Mouse (Mus musculus): Measurements from ENCODE around the gene Vmn2r19. TPM values are rescaled to one million over a fixed set of nuclear protein-coding genes. Genes with fewer than 3 reads are reported as not detected.

Vmn2r19 gene
- polyA plus RNA-seq (2012; rRNA removed) (not detected in 2 replicates), polyA plus RNA-seq (2014; fragmentation: Nextera tagmentation; extraction: Ambion mirVana) (not detected in 2 replicates)

DNA sequence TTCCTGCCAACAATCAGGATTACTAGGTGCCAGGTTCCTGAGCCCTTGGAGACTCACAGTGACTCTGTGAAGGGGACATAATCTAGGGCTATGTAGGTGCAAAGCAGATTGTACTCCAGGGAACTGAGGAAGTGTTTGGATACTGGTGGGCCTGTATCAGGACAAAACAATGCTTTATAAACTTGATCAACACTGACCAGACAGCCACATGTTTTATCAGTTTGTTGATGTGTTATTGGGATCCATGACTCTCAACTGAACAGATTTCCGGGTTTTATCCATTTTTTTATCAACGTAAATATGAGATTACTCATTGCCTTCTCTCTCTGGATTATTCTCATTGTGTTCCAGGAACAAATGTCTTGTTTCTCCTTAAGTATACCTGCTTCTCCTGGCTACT lies at the start of gene Vmn2r19:
TSS of gene Vmn2r19 (plus strand) at position 301 of the 400 bp plus-strand sequence.
- no peak for TF ChIP-seq POLR2A (IDR thresholded peaks at IDR 0.05; ENCODE audit: borderline replicate concordance, extremely low read depth, insufficient read depth, insufficient read length)
- H3K4me3 ChIP-seq (replicated peaks; ENCODE audit: low read length): no peak within 1 kb of the TSS
- 85% methylated on average over 2 of the region's 2 CpGs for WGBS

DNA sequence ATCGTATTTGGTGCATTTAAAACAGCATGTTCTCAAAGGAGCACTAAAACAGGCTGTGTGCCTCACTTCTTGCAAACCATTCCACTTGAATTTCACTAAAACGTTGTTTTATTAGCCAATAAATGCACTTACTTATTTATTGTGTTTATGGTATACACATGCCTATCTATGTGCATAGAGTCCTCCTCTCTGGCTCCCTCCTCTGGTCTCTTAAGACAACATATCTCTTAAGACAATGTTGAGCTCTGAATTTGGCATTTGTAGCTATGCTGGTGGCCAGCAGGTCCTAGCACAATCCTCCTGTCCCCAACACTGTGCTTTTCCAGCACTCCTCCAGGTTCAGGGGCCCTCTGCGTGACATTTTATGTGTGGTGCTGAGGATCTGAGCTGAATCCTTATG lies 49.2 kb upstream of the Vmn2r19 start:
- H3K4me3 ChIP-seq (replicated peaks; ENCODE audit: low read length): no peak overlapping the region
- 63% methylated on average over 3 of the region's 3 CpGs for WGBS
- ATAC-seq (ENCODE audit: low FRiP score, low read depth): no peak

More for the DNA sequence above, at the start of gene Vmn2r19:
- Histone ChIP-seq H3K27me3 (ENCODE audit: control insufficient read depth, insufficient read depth, low read length) (no peaks in the 10 kb centered on the region), H3K36me3 (ENCODE audit: control insufficient read depth, insufficient read depth, low read length) (no peaks in the 10 kb centered on the region), H3K4me1 (ENCODE audit: control insufficient read depth, insufficient read depth, low read length) (no peaks in the 10 kb centered on the region), H3K9me3 (ENCODE audit: control insufficient read depth, low read length) (no peaks in the 10 kb centered on the region), H3K4me2 (replicated peaks; ENCODE audit: low read depth, low read length, severe bottlenecking) (no peak within 1 kb of the TSS), H3K9ac (ENCODE audit: low read depth, low read length, severe bottlenecking) (no peak within 1 kb of the TSS), H3K27ac (replicated peaks; ENCODE audit: low read depth, low read length) (no peak within 1 kb of the TSS)
- ATAC-seq (ENCODE audit: low FRiP score, low read depth) (no peak), DNase-seq (ENCODE audit: low spot score) (no peak)

DNA sequence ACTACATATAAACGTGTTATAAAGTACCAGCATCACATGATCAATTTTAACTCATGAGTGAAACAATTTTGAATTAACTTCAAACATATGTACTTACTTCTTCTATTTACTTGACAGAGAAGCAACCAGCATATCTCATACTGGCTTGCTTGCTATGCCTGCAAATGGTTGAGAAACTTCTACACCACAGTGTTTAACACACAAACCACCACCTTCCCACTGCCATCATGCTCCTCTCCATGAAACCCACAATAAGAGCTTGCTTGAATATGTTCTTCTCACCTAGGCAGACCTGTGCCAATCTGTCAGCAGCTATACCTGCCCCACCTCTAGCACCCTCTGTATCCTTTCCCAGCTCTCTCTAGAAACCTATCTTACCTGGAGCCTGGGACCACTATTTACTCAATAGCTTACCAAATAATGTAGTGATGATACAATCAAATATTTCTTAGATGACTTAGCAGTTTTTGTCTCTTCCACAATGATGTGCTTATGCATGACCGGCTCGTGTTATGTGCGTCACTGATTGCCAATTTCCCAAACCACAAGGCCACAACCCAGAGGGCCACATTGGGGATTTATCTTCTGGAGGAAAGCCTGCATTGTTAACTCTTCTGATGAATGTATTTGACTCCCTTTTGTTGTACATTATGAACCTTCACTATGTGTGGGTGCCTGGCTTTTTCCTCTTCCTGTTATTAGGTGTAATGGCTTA lies 48.1 kb upstream of the Vmn2r19 start:
- Histone ChIP-seq H3K4me1 (ENCODE audit: control insufficient read depth, insufficient read depth, low read length) (no peaks in the 10 kb centered on the region), H3K4me2 (replicated peaks; ENCODE audit: low read depth, low read length, severe bottlenecking) (no peak overlapping the region), H3K27ac (replicated peaks; ENCODE audit: low read depth, low read length) (no peak overlapping the region), H3K9me3 (ENCODE audit: control insufficient read depth, low read length) (no peaks in the 10 kb centered on the region), H3K4me3 (replicated peaks; ENCODE audit: low read length) (no peak overlapping the region), H3K36me3 (ENCODE audit: control insufficient read depth, insufficient read depth, low read length) (no peaks in the 10 kb centered on the region), H3K9ac (ENCODE audit: low read depth, low read length, severe bottlenecking) (no peak overlapping the region), H3K27me3 (ENCODE audit: control insufficient read depth, insufficient read depth, low read length) (no peaks in the 10 kb centered on the region)
- ATAC-seq (ENCODE audit: low FRiP score, low read depth) (no peak), DNase-seq (ENCODE audit: low spot score) (no peak)
- 78% methylated on average over 4 of the region's 4 CpGs for WGBS
- TF ChIP-seq POLR2A (IDR thresholded peaks at IDR 0.05; ENCODE audit: borderline replicate concordance, extremely low read depth, insufficient read depth, insufficient read length): no peak

More for the DNA sequence above, 49.2 kb upstream of the Vmn2r19 start:
- no peak for TF ChIP-seq POLR2A (IDR thresholded peaks at IDR 0.05; ENCODE audit: borderline replicate concordance, extremely low read depth, insufficient read depth, insufficient read length)
- no peak for DNase-seq (ENCODE audit: low spot score)
- H3K27ac ChIP-seq (replicated peaks; ENCODE audit: low read depth, low read length): no peak overlapping the region
- no peaks in the 10 kb centered on the region for H3K9me3 ChIP-seq (ENCODE audit: control insufficient read depth, low read length)
- no peaks in the 10 kb centered on the region for H3K4me1 ChIP-seq (ENCODE audit: control insufficient read depth, insufficient read depth, low read length)
- H3K27me3 ChIP-seq (ENCODE audit: control insufficient read depth, insufficient read depth, low read length): no peaks in the 10 kb centered on the region
- no peak overlapping the region for H3K4me2 ChIP-seq (replicated peaks; ENCODE audit: low read depth, low read length, severe bottlenecking)
- H3K9ac ChIP-seq (ENCODE audit: low read depth, low read length, severe bottlenecking): no peak overlapping the region
- H3K36me3 ChIP-seq (ENCODE audit: control insufficient read depth, insufficient read depth, low read length): no peaks in the 10 kb centered on the region

DNA sequence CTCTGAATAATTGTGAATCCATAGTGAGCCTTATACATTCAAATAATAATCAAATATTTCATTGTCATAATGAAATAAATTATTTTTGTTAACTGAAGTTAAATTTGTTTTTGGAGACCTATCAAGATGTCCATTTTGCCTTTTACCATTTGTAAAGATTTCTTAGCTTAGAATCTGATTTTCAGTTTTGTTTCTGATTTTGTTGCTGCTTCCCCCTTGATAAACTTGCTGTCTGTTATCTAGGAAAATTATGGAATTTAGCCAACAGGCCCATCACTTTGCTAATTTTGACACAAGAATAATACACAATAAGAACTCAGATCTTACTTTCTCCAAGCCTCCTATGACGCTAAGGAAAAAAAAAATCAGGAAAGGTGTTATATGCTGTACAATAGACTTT lies 47.3 kb upstream of the Vmn2r19 start:
- Histone ChIP-seq H3K9ac (ENCODE audit: low read depth, low read length, severe bottlenecking) (no peak overlapping the region), H3K36me3 (ENCODE audit: control insufficient read depth, insufficient read depth, low read length) (no peaks in the 10 kb centered on the region), H3K4me2 (replicated peaks; ENCODE audit: low read depth, low read length, severe bottlenecking) (no peak overlapping the region), H3K4me3 (replicated peaks; ENCODE audit: low read length) (no peak overlapping the region), H3K27ac (replicated peaks; ENCODE audit: low read depth, low read length) (no peak overlapping the region), H3K27me3 (ENCODE audit: control insufficient read depth, insufficient read depth, low read length) (no peaks in the 10 kb centered on the region), H3K9me3 (ENCODE audit: control insufficient read depth, low read length) (no peaks in the 10 kb centered on the region), H3K4me1 (ENCODE audit: control insufficient read depth, insufficient read depth, low read length) (no peaks in the 10 kb centered on the region)
- WGBS: 94% methylated on average over 1 of the region's 1 CpGs
- ATAC-seq (ENCODE audit: low FRiP score, low read depth) (no peak), DNase-seq (ENCODE audit: low spot score) (no peak)
- no peak for TF ChIP-seq POLR2A (IDR thresholded peaks at IDR 0.05; ENCODE audit: borderline replicate concordance, extremely low read depth, insufficient read depth, insufficient read length)

DNA sequence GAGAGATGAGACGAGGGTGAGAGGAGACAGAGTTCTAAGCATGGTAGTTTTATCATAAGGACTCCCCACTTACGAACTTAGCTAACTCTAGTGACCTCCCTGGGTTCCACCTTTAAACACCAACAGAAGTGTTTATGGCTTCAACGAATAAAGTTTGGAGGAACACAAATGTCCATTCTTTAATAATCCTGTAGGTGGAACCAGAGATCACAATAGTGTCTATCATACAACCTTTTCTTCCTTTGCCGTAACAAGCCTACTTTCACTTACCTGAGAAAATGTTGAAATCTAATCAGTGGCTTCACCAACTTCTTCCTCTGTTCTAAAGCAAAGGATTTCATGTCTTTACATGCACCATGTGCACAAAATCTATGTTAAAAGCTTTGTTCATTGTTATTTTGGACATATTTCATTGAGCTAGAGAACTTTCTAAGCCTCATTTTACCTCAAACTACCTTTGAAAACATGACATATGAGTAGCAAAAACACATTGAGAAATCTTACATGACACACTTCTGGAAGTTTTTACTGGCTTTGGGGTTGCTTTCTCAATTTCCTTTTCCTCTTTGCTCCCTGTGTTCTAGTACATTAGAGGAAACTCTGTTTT lies 46.5 kb upstream of the Vmn2r19 start, which contains the start of gene Clec4d:
TSS of gene Clec4d (plus strand) at position 557 of the 607 bp plus-strand sequence.
- Histone ChIP-seq H3K4me2 (replicated peaks; ENCODE audit: low read depth, low read length, severe bottlenecking) (no peak within 1 kb of the TSS), H3K27me3 (ENCODE audit: control insufficient read depth, insufficient read depth, low read length) (no peaks in the 10 kb centered on the region), H3K27ac (replicated peaks; ENCODE audit: low read depth, low read length) (no peak within 1 kb of the TSS), H3K4me3 (replicated peaks; ENCODE audit: low read length) (no peak within 1 kb of the TSS), H3K9ac (ENCODE audit: low read depth, low read length, severe bottlenecking) (no peak within 1 kb of the TSS), H3K36me3 (ENCODE audit: control insufficient read depth, insufficient read depth, low read length) (no peaks in the 10 kb centered on the region), H3K4me1 (ENCODE audit: control insufficient read depth, insufficient read depth, low read length) (no peaks in the 10 kb centered on the region), H3K9me3 (ENCODE audit: control insufficient read depth, low read length) (no peaks in the 10 kb centered on the region)
- no peak for ATAC-seq (ENCODE audit: low FRiP score, low read depth)
- no peak for TF ChIP-seq POLR2A (IDR thresholded peaks at IDR 0.05; ENCODE audit: borderline replicate concordance, extremely low read depth, insufficient read depth, insufficient read length)
- WGBS: 67% methylated on average over 4 of the region's 4 CpGs
- no peak for DNase-seq (ENCODE audit: low spot score)
